Mouse (Mus musculus) forebrain, embryonic 12.5 days (tissue): ENCODE measurements around the gene Cdc14b. TPM values are rescaled to one million over a fixed set of nuclear protein-coding genes. Genes with fewer than 3 reads are reported as not detected.

Experiments
- ATAC-seq: fragments of 200-750 bp; cut with Nextera tagmentation; 2 replicates; pipeline ENCODE4 v1.8.0; 2017; ENCODE audit warnings: moderate TSS enrichment; ENCODE audit not compliant: low FRiP score
- H3K27ac ChIP-seq: fragments of 300-500 bp; sonication (generic); 2 replicates; pipeline ENCODE4 v1.5.1; 2016; ENCODE audit warnings: mild to moderate bottlenecking
- H3K27me3 ChIP-seq: fragments of 300-500 bp; sonication (generic); 2 replicates; pipeline ENCODE4 v1.6.1; 2016; ENCODE audit warnings: mild to moderate bottlenecking
- H3K36me3 ChIP-seq: fragments of 300-500 bp; sonication (generic); replicated peaks from 2 replicates; pipeline ENCODE4 v1.6.1; 2016; ENCODE audit warnings: mild to moderate bottlenecking
- H3K4me1 ChIP-seq: fragments of 300-500 bp; sonication (generic); 2 replicates; pipeline ENCODE4 v1.6.1; 2016
- H3K4me2 ChIP-seq: fragments of 300-500 bp; sonication (generic); 2 replicates; pipeline ENCODE4 v1.6.1; 2016; ENCODE audit warnings: mild to moderate bottlenecking, moderate library complexity
- H3K4me3 ChIP-seq: fragments of 300-500 bp; sonication (generic); replicated peaks from 2 replicates; pipeline ENCODE4 v1.5.1; 2016; ENCODE audit warnings: mild to moderate bottlenecking
- H3K9ac ChIP-seq: fragments of 300-500 bp; sonication (generic); 2 replicates; pipeline ENCODE4 v1.6.1; 2016; ENCODE audit warnings: mild to moderate bottlenecking
- H3K9me3 ChIP-seq: fragments of 300-500 bp; sonication (generic); 2 replicates; pipeline ENCODE4 v1.6.1; 2016
- WGBS: fragments of 180-500 bp; shearing (Covaris S2); methylation state at CpG from one replicate; pipeline ENCODE4 v1.1.7; 2016; 5-methylcytosine and 5-hydroxymethylcytosine counted together
- polyA plus RNA-seq: library from polyadenylated mRNA; unstranded; fragments of >200 nt; fragmentation: Nextera tagmentation; extraction: Ambion mirVana; gene quantifications from 2 replicates; pipeline ENCODE4 v1.2.1, GENCODE M21; 2016

The Cdc14b gene
- polyA plus RNA-seq, 1 experiment from 2014 or later, result 11.2 TPM

DNA sequence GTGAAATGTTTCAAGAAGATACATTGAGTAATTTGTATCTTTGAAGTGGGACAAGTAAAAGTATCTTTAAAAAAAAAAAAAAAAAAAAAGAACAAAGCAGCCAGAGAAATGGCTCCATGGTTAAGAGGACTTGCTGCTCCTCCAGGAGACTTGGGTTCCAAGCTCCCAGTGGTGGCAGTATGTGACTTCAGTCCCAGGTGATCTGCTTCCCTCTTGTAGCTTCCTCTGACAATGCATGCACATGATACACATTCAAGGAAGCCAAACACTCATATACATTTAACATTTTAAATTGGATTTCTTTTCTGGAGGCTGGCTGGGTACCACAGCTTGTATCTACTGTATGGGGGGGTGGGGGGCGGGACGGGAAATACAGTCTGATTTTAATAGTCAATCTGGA is 120.4 kb downstream of the Cdc14b start:
- Histone ChIP-seq H3K36me3 (no peaks in the 10 kb centered on the region), H3K27me3 (no peaks in the 10 kb centered on the region), H3K4me3 (no peak overlapping the region), H3K27ac (no peak overlapping the region), H3K9ac (no peak overlapping the region), H3K4me1 (peaks cover 22% of the 10 kb centered on the region), H3K9me3 (no peaks in the 10 kb centered on the region), H3K4me2 (no peak overlapping the region)
- no peak for ATAC-seq
- 59% methylated on average over 2 of the region's 2 CpGs for WGBS

DNA sequence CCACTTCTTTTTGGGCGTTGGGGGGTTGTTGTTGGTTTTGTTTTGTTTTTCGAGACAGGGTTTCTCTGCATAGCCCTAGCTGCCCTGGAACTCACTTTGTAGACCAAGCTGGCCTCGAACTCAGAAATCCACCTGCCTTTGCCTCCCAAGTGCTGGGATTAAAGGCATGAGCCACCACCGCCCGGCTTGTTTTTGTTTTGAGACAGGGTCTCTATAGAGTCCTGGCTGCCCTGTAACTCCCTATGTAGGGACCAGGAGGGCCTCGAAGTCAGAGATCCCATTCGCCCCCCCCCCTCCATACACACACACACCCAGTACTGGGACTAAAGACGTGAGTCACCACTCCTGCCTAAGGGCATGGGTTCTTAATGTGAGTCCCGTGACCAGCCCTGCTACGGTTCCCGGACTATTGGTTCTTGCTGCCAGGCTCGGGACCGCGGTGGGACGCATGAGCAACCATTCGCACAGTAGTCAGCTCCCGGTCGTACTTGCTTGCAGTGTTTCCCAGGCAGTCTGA is 121.3 kb downstream of the Cdc14b start:
- H3K27me3 ChIP-seq, result no peaks in the 10 kb centered on the region
- H3K4me1 ChIP-seq, result peaks cover 23% of the 10 kb centered on the region
- H3K4me2 ChIP-seq, result peak overlapping the region; percentile 89
- 1% methylated on average over 18 of the region's 18 CpGs for WGBS
- peak overlapping the region; percentile 36 for H3K9ac ChIP-seq
- H3K9me3 ChIP-seq, result no peaks in the 10 kb centered on the region
- 0 out of 2 replicates have a peak overlapping the region, but pooled peaks have one; percentile 3 for H3K27ac ChIP-seq
- H3K4me3 ChIP-seq, result peak overlapping the region; percentile 95
- peak; percentile 32 for ATAC-seq
- H3K36me3 ChIP-seq, result no peaks in the 10 kb centered on the region

DNA sequence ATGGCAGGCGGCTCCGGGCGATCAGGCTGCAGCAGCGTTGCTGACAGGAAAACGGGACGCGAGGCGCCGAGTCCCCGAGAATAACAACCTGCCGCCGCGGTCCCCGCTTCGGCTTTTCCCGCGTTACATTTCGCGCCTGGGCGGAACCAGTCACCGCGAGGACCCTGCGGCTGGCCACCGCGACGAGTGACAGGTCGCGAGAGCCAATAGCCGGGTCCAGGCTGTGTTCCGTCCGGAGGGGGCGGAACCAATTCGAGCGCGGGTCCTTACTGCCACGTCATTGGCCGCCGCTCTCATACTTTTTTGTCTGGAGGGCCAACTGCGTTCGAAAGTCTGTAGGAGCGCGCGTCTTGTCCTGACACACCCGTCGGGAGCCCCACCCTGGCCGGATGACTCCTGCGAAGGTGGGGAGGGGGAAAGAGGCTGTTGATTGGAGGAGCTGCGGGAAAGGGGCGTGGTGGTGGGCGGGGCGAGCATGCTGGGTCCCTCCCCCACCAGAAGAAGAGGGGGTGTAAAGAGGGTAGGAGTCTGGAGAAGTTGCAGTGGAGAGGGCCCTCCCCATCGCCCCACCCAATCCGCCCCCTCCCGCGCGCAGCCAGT is 121.9 kb downstream of the Cdc14b start, which contains the start of gene Zfp367:
Zfp367 (minus strand) TSS at position 120 of the 600 bp plus-strand sequence.
- H3K36me3 ChIP-seq, result no peaks in the 10 kb centered on the region
- peak within 1 kb of the TSS; percentile 95 for H3K4me3 ChIP-seq
- no peaks in the 10 kb centered on the region for H3K27me3 ChIP-seq
- peak within 1 kb of the TSS; percentile 89 for H3K4me2 ChIP-seq
- WGBS, result under 1% methylated on average over 52 of the region's 56 CpGs
- H3K9me3 ChIP-seq, result no peaks in the 10 kb centered on the region
- peak within 1 kb of the TSS; percentile 94 for H3K27ac ChIP-seq
- ATAC-seq, result peak; percentile 97
- H3K4me1 ChIP-seq, result peaks cover 25% of the 10 kb centered on the region
- H3K9ac ChIP-seq, result peak within 1 kb of the TSS; percentile 86

DNA sequence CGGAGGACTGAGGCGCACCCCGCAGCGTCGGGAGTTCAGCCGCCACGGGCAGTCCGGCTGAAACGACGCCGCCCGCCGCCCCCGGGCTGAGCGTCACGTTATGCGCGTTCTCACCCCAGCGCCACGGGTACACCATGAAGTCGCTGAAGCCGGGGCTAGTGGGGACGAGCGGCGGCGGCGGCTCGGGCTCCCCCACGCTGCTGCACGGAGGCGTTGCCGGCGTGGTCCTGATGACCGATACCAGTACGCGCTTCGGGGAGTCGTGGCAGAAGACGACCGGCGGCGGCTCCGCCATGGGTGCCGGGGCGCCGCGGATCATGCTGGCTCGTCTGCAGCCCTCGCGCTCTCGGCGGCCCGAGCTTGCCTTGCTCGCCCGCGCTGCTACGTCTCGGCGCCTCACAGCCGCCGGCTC is 122.4 kb downstream of the Cdc14b start:
- Histone ChIP-seq H3K4me1 (peaks cover 25% of the 10 kb centered on the region), H3K9me3 (no peaks in the 10 kb centered on the region)
- WGBS, result under 1% methylated on average over 61 of the region's 61 CpGs

DNA sequence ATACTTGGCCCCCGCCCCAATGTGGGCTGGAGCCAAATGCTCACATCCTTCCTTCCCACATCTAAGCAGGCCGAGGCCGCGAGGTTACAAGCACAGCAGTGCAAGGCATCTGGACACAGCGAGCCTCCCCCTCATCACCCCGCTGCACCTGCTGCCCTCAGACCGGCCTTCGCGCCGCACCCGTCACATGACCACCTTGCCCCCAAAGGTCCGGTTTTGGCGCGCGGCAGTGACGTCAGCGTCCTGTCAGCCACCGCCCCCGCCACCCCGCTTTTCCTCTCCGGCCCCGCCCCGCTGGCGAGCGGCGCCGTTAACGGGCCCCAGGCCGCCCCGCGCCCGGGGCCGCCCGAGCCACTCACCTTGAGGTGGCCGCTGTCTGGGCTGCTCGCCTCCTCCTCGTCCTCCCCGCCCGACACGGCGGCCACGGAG is 122.8 kb downstream of the Cdc14b start:
- peak; percentile 21 for ATAC-seq
- under 1% methylated on average over 42 of the region's 42 CpGs for WGBS
- Histone ChIP-seq H3K4me3 (peak overlapping the region; percentile 95), H3K4me2 (peak overlapping the region; percentile 89), H3K9ac (peak overlapping the region; percentile 86), H3K27me3 (no peaks in the 10 kb centered on the region), H3K9me3 (no peaks in the 10 kb centered on the region), H3K36me3 (no peaks in the 10 kb centered on the region), H3K4me1 (peaks cover 25% of the 10 kb centered on the region), H3K27ac (peak overlapping the region; percentile 94)

More for the DNA sequence above, 122.4 kb downstream of the Cdc14b start:
- no peaks in the 10 kb centered on the region for H3K36me3 ChIP-seq
- H3K27ac ChIP-seq, result peak overlapping the region; percentile 94
- peak overlapping the region; percentile 95 for H3K4me3 ChIP-seq
- peak; percentile 50 for ATAC-seq
- peak overlapping the region; percentile 86 for H3K9ac ChIP-seq
- peak overlapping the region; percentile 89 for H3K4me2 ChIP-seq
- no peaks in the 10 kb centered on the region for H3K27me3 ChIP-seq

DNA sequence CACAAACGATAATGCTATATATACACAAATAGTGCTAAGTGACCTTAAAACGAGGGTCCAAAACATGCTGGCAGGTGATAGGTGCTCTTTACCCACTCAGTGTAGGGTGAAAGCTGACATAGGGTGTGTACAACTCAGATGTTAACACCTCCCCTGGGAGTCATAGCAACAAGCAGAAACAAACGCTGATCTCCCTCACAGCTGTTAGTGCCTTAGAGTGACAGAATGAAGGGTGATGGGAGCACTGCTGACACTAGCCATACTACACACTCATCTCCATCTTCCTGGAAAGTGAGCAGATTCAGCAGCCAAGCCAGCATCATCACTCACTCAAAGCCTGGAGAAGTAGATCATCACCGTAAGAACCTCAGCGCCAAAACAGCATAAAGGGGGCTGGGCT is 125.0 kb downstream of the Cdc14b start:
- Histone ChIP-seq H3K36me3 (no peaks in the 10 kb centered on the region), H3K27me3 (no peaks in the 10 kb centered on the region), H3K9ac (no peak overlapping the region; the same call in 1 of the 2 replicates), H3K27ac (no peak overlapping the region), H3K4me1 (peaks cover 25% of the 10 kb centered on the region), H3K9me3 (no peaks in the 10 kb centered on the region), H3K4me2 (0 out of 2 replicates have a peak overlapping the region, but pooled peaks have one; percentile 19), H3K4me3 (no peak overlapping the region)
- 77% methylated on average over 5 of the region's 5 CpGs for WGBS
- ATAC-seq, result no peak

Other genes with a start within 250 kb of the Cdc14b start
- not detected in 2 replicates for gene Hsd17b3, start 186.1 kb downstream of the Cdc14b start, polyA plus RNA-seq
- gene Slc35d2, start 145.9 kb downstream of the Cdc14b start, polyA plus RNA-seq, result 1.3 and 1.9 TPM in 2 replicates
- gene Zfp367, start 122.1 kb downstream of the Cdc14b start, polyA plus RNA-seq, result 27.9 and 29.3 TPM in 2 replicates
- 20.0 and 20.6 TPM in 2 replicates for gene Habp4, start 113.5 kb downstream of the Cdc14b start, polyA plus RNA-seq
- 15.7 and 16.9 TPM in 2 replicates for gene Aaed1, start 37.4 kb upstream of the Cdc14b start, polyA plus RNA-seq
- 79.9 and 81.7 TPM in 2 replicates for gene Ctsl, start 95.6 kb upstream of the Cdc14b start, polyA plus RNA-seq
- 12.7 and 13.4 TPM in 2 replicates for gene Cdk20, start 157.0 kb upstream of the Cdc14b start, polyA plus RNA-seq
- gene Fam240b, start 222.5 kb upstream of the Cdc14b start, polyA plus RNA-seq, result not detected in 2 replicates